Mouse (Mus musculus) R1 (cell line): ENCODE measurements around the gene Cpeb3.
"Not testable (repeated sequence)": the region's sequence is repeated elsewhere in the genome, so short reads cannot be mapped to it uniquely, and the experiment has no call there.

Source experiments
- DNase-seq: peaks from one replicate; pipeline ENCODE4 v3.0.0-alpha.2; 2018; ENCODE audit warnings: low read depth, low spot score

Gene Cpeb3

GRCm38 (mm10) chr19:37088043-37088748 is 120.2 kb downstream of the Cpeb3 start:
- DNase-seq = no peak

- no peak for DNase-seq
Observed at GRCm38 (mm10) chr19:37084546-37084945, 123.9 kb downstream of the Cpeb3 start.

GRCm38 (mm10) chr19:37081467-37081866 is 126.9 kb downstream of the Cpeb3 start:
- no peak for DNase-seq

GRCm38 (mm10) chr19:37079151-37079550 is 129.2 kb downstream of the Cpeb3 start:
- DNase-seq = no peak

GRCm38 (mm10) chr19:37078571-37078970 is 129.8 kb downstream of the Cpeb3 start:
- DNase-seq = no peak

GRCm38 (mm10) chr19:37078064-37078463 is 130.3 kb downstream of the Cpeb3 start:
- DNase-seq = no peak

- DNase-seq = not testable (repeated sequence)
Observed at GRCm38 (mm10) chr19:37077258-37077657, 131.1 kb downstream of the Cpeb3 start.

- no peak for DNase-seq
Observed at GRCm38 (mm10) chr19:37076646-37077045, 131.8 kb downstream of the Cpeb3 start.

GRCm38 (mm10) chr19:37076116-37076515 is 132.3 kb downstream of the Cpeb3 start:
- no peak for DNase-seq

GRCm38 (mm10) chr19:37075690-37076089 is 132.7 kb downstream of the Cpeb3 start:
- no peak for DNase-seq

- DNase-seq = no peak
Observed at GRCm38 (mm10) chr19:37074726-37075125, 133.7 kb downstream of the Cpeb3 start.

GRCm38 (mm10) chr19:37074276-37074675 is 134.1 kb downstream of the Cpeb3 start:
- no peak for DNase-seq

- peak; percentile 15 for DNase-seq
Observed at GRCm38 (mm10) chr19:37072871-37073629, 135.4 kb downstream of the Cpeb3 start.

GRCm38 (mm10) chr19:37069243-37069642 is 139.2 kb downstream of the Cpeb3 start:
- DNase-seq = no peak

GRCm38 (mm10) chr19:37060078-37060477 is 148.3 kb downstream of the Cpeb3 start:
- DNase-seq = no peak

- DNase-seq = no peak
Observed at GRCm38 (mm10) chr19:37059623-37060022, 148.8 kb downstream of the Cpeb3 start.

- no peak for DNase-seq
Observed at GRCm38 (mm10) chr19:37057161-37057905, 151.1 kb downstream of the Cpeb3 start.

GRCm38 (mm10) chr19:37055976-37056556 is 152.3 kb downstream of the Cpeb3 start:
- no peak for DNase-seq

GRCm38 (mm10) chr19:37050643-37051345 is 157.6 kb downstream of the Cpeb3 start:
- DNase-seq = peak; percentile 64

GRCm38 (mm10) chr19:37048507-37048906 is 159.9 kb downstream of the Cpeb3 start:
- DNase-seq = no peak

- DNase-seq = no peak
Observed at GRCm38 (mm10) chr19:37044431-37044830, 164.0 kb downstream of the Cpeb3 start.
